Mouse (Mus musculus) hindbrain, embryonic 14.5 days (tissue): ENCODE results near the gene Ahrr. TPM values are rescaled to one million over a fixed set of nuclear protein-coding genes. Genes with fewer than 3 reads are reported as not detected.

Experiments used
- polyA plus RNA-seq: library from polyadenylated mRNA; unstranded; fragments of >200 nt; fragmentation: Nextera tagmentation; extraction: Ambion mirVana; gene quantifications from 2 replicates; pipeline ENCODE4 v1.2.1, GENCODE M21; 2014

Ahrr gene
- polyA plus RNA-seq, 1 experiment from 2014 or later: 0.52 TPM

Other genes with a start within 250 kb of the Ahrr start
- gene Cep72, start 230.0 kb downstream of the Ahrr start, polyA plus RNA-seq: 7.5 and 9.3 TPM in 2 replicates
- 0.46 TPM in 1 of 2 replicates, not detected in the other for gene Slc9a3, start 170.9 kb downstream of the Ahrr start, polyA plus RNA-seq
- 125 and 133 TPM in 2 replicates for gene Exoc3, start 83.6 kb downstream of the Ahrr start, polyA plus RNA-seq
- 126 and 138 TPM in 2 replicates for gene Pdcd6, start 25.2 kb upstream of the Ahrr start, polyA plus RNA-seq
- 195 and 217 TPM in 2 replicates for gene Sdha, start 57.9 kb upstream of the Ahrr start, polyA plus RNA-seq
- gene Ccdc127, start 58.0 kb upstream of the Ahrr start, polyA plus RNA-seq: 46.2 and 46.8 TPM in 2 replicates
- not detected in 2 replicates for gene Lrrc14b, start 71.7 kb upstream of the Ahrr start, polyA plus RNA-seq
- 6.9 and 10.3 TPM in 2 replicates for gene Zfp72, start 98.5 kb upstream of the Ahrr start, polyA plus RNA-seq
- 74.7 and 91.2 TPM in 2 replicates for gene Ftl1-ps1, start 107.4 kb upstream of the Ahrr start, polyA plus RNA-seq
- 15.6 and 17.0 TPM in 2 replicates for gene Zfp825, start 201.7 kb upstream of the Ahrr start, polyA plus RNA-seq